Mouse (Mus musculus) kidney, postnatal 0 days (tissue): ENCODE results near the gene Hnrnpm. TPM values are rescaled to one million over a fixed set of nuclear protein-coding genes. Genes with fewer than 3 reads are reported as not detected.

Source experiments
- ATAC-seq: fragments of 200-750 bp; cut with Nextera tagmentation; replicated peaks from 2 replicates; pipeline ENCODE4 v1.8.0; 2017; ENCODE audit warnings: low read depth, moderate number of reproducible peaks, moderate TSS enrichment, moderate library complexity; ENCODE audit not compliant: low FRiP score
- DNase-seq: peaks from one replicate; pipeline ENCODE4 v3.0.0-alpha.2; 2016; ENCODE audit warnings: low spot score
- H3K27ac ChIP-seq: fragments of 300-500 bp; sonication (generic); 2 replicates; pipeline ENCODE4 v1.5.1; 2014; ENCODE audit warnings: mild to moderate bottlenecking
- H3K27me3 ChIP-seq: fragments of 300-500 bp; sonication (generic); 2 replicates; pipeline ENCODE4 v1.6.1; 2014; ENCODE audit warnings: low read length, mixed read lengths; ENCODE audit not compliant: insufficient read depth
- H3K36me3 ChIP-seq: fragments of 300-500 bp; sonication (generic); 2 replicates; pipeline ENCODE4 v1.6.1; 2014; ENCODE audit warnings: low read length, mixed read lengths; ENCODE audit not compliant: insufficient read depth
- H3K4me1 ChIP-seq: fragments of 300-500 bp; sonication (generic); replicated peaks from 2 replicates; pipeline ENCODE4 v1.6.1; 2014; ENCODE audit warnings: antibody characterized with exemption, low read length, mixed read lengths; ENCODE audit not compliant: insufficient read depth
- H3K4me2 ChIP-seq: fragments of 300-500 bp; sonication (generic); 2 replicates; pipeline ENCODE4 v1.6.1; 2014; ENCODE audit warnings: mild to moderate bottlenecking, low read length, moderate library complexity, mixed read lengths
- H3K4me3 ChIP-seq: fragments of 300-500 bp; sonication (generic); replicated peaks from 2 replicates; pipeline ENCODE4 v1.5.1; 2014; ENCODE audit warnings: low read depth, low read length
- H3K9ac ChIP-seq: fragments of 300-500 bp; sonication (generic); 2 replicates; pipeline ENCODE4 v1.6.1; 2014; ENCODE audit warnings: low read depth, low read length
- H3K9me3 ChIP-seq: fragments of 300-500 bp; sonication (generic); replicated peaks from 2 replicates; pipeline ENCODE4 v1.6.1; 2016; ENCODE audit warnings: low read length, inconsistent platforms, mixed read lengths
- CTCF ChIP-seq: IDR thresholded peaks from 2 replicates; pipeline ENCODE4 v1.5.1; 2016; ENCODE audit warnings: antibody characterized with exemption, low read depth, mild to moderate bottlenecking, moderate library complexity
- WGBS: fragments of 180-500 bp; shearing (Covaris S2); extraction: QIAGEN DNeasy Blood & Tissue Kit; methylation state at CpG from one replicate; pipeline ENCODE4 v1.1.7; 2014; 5-methylcytosine and 5-hydroxymethylcytosine counted together
- polyA plus RNA-seq: library from polyadenylated mRNA; unstranded; fragments of >200 nt; fragmentation: Nextera tagmentation; extraction: Ambion mirVana; gene quantifications from 2 replicates; pipeline ENCODE4 v1.2.1, GENCODE M21; 2015

The Hnrnpm gene
- polyA plus RNA-seq, 1 experiment from 2014 or later, result 248 TPM

DNA sequence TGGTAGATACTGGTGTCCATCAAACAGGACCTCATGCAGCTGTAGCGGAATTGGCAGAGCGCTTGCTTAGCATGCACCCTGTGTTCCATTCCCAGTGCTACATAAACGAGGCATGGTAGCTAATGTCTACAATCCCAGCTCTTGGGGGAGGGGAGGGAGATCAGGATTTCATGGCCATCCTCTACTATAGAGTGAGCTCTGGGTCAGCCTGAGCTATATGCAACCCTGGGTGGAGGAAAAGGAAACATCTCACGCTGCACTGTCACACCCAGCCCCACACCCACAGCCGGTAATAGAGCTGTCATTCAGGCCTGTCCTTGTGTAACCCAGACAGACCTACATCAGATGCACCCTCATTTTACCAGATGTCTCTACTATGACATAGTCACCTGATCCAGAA, 88.2 kb downstream of the Hnrnpm start:
- H3K36me3 ChIP-seq, result no peaks in the 10 kb centered on the region
- 85% methylated on average over 5 of the region's 5 CpGs for WGBS
- no peak overlapping the region for H3K4me3 ChIP-seq
- H3K4me2 ChIP-seq, result no peak overlapping the region
- ATAC-seq (no peak), DNase-seq (no peak)
- no peaks in the 10 kb centered on the region for H3K4me1 ChIP-seq
- TF ChIP-seq CTCF, result no peak
- H3K27me3 ChIP-seq, result no peaks in the 10 kb centered on the region
- H3K27ac ChIP-seq, result no peak overlapping the region
- no peaks in the 10 kb centered on the region for H3K9me3 ChIP-seq
- H3K9ac ChIP-seq, result no peak overlapping the region

DNA sequence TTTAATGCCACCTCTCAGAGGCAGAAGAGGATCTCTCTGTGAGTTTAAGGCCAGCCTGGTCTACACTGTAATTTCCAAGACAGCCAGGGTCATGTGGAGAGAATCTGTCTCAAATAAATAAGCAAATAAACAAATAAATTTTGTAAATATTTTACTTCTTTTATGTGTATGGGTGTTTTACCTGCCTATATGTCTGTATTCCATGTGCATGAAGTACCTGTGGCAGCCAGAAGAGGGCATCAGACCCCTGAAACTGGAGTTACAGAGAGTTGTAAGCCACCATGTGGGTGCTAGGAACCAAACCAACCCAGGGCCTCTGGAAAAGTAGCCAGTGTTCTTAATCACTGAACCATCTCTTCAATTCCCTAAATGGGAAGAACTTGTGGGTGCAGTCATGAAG, 89.4 kb downstream of the Hnrnpm start:
- Histone ChIP-seq H3K27ac (no peak overlapping the region), H3K4me2 (no peak overlapping the region), H3K4me3 (no peak overlapping the region), H3K27me3 (no peaks in the 10 kb centered on the region), H3K36me3 (no peaks in the 10 kb centered on the region), H3K9me3 (no peaks in the 10 kb centered on the region), H3K9ac (no peak overlapping the region), H3K4me1 (no peaks in the 10 kb centered on the region)
- TF ChIP-seq CTCF, result peak; percentile 26; the same call in 1 of the 2 replicates
- no peak for ATAC-seq
- DNase-seq, result no peak

Other genes starting within 250 kb of the Hnrnpm start
- 28.3 and 32.1 TPM in 2 replicates for gene Adamts10, start 162.7 kb downstream of the Hnrnpm start, polyA plus RNA-seq
- 1.4 and 1.5 TPM in 2 replicates for gene Myo1f, start 131.2 kb downstream of the Hnrnpm start, polyA plus RNA-seq
- gene Zfp414, start 57.8 kb downstream of the Hnrnpm start, polyA plus RNA-seq, result 42.9 and 44.3 TPM in 2 replicates
- 0.36 and 0.56 TPM in 2 replicates for gene Pram1, start 48.8 kb downstream of the Hnrnpm start, polyA plus RNA-seq
- 61.7 and 64.9 TPM in 2 replicates for gene March2, start 31.8 kb upstream of the Hnrnpm start, polyA plus RNA-seq
- 207 and 216 TPM in 2 replicates for gene Rab11b, start 73.7 kb upstream of the Hnrnpm start, polyA plus RNA-seq
- gene Angptl4, start 95.0 kb upstream of the Hnrnpm start, polyA plus RNA-seq, result 51.4 and 58.9 TPM in 2 replicates
- 57.5 and 70.4 TPM in 2 replicates for gene Kank3, start 123.7 kb upstream of the Hnrnpm start, polyA plus RNA-seq
- gene Rps28, start 137.7 kb upstream of the Hnrnpm start, polyA plus RNA-seq, result 1,262 and 1,465 TPM in 2 replicates
- 574 and 620 TPM in 2 replicates for gene Ndufa7, start 137.7 kb upstream of the Hnrnpm start, polyA plus RNA-seq
- 101 and 109 TPM in 2 replicates for gene Cd320, start 156.2 kb upstream of the Hnrnpm start, polyA plus RNA-seq
- gene Gm7029, start 187.0 kb upstream of the Hnrnpm start, polyA plus RNA-seq, result not detected in 2 replicates
- 3.4 TPM in 2 replicates for gene Kifc1, start 203.8 kb upstream of the Hnrnpm start, polyA plus RNA-seq
- 0.29 TPM in 1 of 2 replicates, not detected in the other for gene Platr17, start 218.3 kb upstream of the Hnrnpm start, polyA plus RNA-seq
- 33.4 and 39.5 TPM in 2 replicates for gene Daxx, start 222.6 kb upstream of the Hnrnpm start, polyA plus RNA-seq
- gene Tapbp, start 229.0 kb upstream of the Hnrnpm start, polyA plus RNA-seq, result 50.6 and 53.2 TPM in 2 replicates
- gene Zbtb22, start 229.0 kb upstream of the Hnrnpm start, polyA plus RNA-seq, result 19.8 TPM in 2 replicates
- gene Rgl2, start 242.7 kb upstream of the Hnrnpm start, polyA plus RNA-seq, result 22.2 TPM in 2 replicates